Mouse (Mus musculus): ENCODE data around the gene Gm11564.
A peak's percentile ranks its signal among the peaks of the same experiment; 100 is the strongest.
"Not testable (repeated sequence)": the region's sequence is repeated elsewhere in the genome, so short reads cannot be mapped to it uniquely, and the experiment has no call there.

Gene Gm11564

GRCm38 (mm10) chr11:99815566-99815965 is at the start of gene Gm11564:
TSS of gene Gm11564 (minus strand) at chr11:99815666.
- not testable (repeated sequence) for DNase-seq (ENCODE audit: low read depth, low spot score)

DNA sequence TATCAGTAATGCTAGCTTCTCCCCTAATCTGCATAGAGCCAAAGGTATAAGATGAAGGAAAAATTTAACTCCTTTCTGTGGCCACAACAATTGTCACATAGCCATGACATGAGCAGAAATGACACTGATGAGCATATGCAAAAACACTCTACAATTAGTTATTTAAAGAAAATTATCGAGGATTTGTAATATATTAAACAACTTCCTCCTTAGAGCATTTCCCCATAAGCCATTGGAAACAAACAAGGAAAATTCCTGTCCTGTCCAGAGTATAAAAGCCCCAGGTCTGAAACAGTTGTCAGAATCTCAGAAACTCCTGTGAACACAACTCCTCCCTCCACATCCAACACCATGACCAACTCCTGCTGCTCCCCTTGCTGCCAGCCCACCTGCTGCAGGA is 48.7 kb upstream of the Gm11564 start, which contains the start of gene Gm11559:
TSS of gene Gm11559 (plus strand) at position 301 of the 400 bp plus-strand sequence.
- not testable (repeated sequence) for DNase-seq (ENCODE audit: low read depth, low spot score)

DNA sequence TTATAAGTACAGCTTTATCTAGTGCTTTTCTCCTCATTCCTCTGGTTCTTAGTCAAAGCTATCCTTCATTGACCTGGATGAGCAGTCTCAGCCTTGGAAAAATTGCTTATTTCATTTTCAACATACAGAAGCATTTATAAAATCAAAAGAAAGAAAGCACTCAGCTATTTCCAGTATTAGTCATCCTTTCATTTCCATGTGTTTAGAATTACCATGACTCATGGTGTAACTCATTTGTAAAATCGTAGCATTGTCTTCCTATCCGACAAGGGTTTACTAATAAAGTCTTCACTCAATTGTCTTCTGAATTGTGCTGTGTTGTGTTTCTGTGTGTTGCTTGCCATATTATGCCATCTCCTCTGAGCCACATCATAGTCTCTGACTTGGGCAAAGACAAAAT is 43.3 kb upstream of the Gm11564 start:
- no peak for DNase-seq (ENCODE audit: low read depth, low spot score)

- no peak for DNase-seq (ENCODE audit: low read depth, low spot score)
These were observed 42.2 kb upstream of the Gm11564 start, which contains the start of gene Gm11568 for GRCm38 (mm10) chr11:99857617-99858016. TSS of gene Gm11568 (plus strand) at chr11:99857917.

- DNase-seq (ENCODE audit: low read depth, low spot score) = peak; percentile 18
These were observed 38.7 kb upstream of the Gm11564 start for GRCm38 (mm10) chr11:99854121-99854520.

DNA sequence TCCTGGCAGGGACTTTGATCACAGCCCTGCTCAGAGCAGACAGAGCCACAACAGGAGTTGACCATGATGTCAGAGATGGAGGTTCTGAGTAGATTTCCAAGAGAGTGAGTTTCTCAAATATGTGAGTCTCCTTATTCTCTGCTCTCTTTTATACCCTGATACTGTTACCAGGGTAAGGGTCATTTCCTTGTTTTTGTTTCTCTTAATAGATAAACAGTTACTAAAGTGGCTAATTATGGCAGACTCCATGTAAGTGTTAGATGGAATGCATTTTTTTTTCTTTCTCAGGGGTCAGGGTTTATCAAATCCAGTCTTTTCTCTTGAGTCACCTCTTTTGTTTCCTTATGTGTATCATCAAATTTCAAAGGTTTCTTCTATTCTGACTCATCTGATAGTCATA is 36.0 kb upstream of the Gm11564 start, which contains the start of gene Krtap4-16:
TSS of gene Krtap4-16 (minus strand) at position 101 of the 400 bp plus-strand sequence.
- DNase-seq (ENCODE audit: low read depth, low spot score) = no peak

DNA sequence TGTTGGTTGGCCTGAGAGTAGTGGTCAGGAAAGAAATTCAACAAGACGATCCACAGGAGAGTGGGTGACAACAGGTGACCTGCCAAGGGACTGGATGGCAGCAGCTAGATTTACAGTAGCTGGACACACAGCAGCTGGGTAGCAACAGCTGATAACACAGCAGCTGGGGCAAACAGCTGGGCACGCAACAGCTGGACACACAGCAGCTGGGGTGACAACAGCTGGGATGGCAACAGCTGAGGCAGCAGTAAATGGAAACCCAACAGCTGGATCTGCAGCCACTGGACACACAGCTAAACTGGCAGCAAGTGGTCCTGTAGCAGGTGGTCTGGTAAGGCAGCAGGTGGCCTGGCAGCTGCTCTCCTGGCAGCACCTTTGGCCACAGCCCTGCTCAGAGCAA is 31.3 kb upstream of the Gm11564 start:
- no peak for DNase-seq (ENCODE audit: low read depth, low spot score)

DNA sequence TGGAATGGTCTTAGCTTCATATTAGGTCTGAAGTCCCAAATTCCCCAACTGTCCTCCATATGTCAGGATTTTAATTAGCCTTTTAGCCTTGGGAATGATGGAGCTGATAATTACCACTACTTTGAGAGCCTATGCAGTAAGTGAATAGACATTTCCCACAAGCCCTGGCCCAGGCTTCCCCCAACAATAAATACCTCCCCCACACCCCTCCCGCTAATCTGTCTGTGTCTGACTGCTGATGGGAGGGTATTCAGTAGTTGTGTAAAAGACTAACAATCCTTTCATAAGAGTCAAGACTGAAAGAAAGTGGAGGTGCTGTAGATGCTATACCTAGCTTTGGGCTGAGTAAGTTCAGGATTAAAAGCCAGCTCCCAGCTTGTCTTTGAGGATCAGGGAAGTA is 26.7 kb upstream of the Gm11564 start:
- no peak for DNase-seq (ENCODE audit: low read depth, low spot score)

DNA sequence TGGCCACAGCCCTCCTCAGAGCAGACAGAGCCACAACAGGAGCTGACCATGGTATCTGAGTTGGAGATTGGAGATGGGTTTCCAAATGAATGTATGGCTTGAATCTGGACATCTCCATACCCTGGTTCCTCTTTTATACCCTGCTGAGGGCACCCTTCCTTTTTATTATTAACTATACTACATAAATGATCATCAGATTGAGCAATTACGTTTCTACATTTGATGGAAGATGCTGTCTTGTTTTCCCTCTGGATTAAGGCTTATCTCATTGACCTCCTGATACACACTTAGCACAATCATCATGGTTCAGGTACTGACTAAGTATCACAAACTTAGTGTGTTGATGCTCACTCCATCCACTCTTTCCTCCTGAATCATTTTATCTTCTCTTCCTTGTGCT is 22.5 kb upstream of the Gm11564 start, which contains the start of gene 2300003K06Rik:
TSS of gene 2300003K06Rik (minus strand) at position 101 of the 400 bp plus-strand sequence.
- no peak for DNase-seq (ENCODE audit: low read depth, low spot score)

GRCm38 (mm10) chr11:99809792-99810191 is 5.7 kb downstream of the Gm11564 start, which contains the start of gene Krtap4-13:
TSS of gene Krtap4-13 (minus strand) at chr11:99809892.
- not testable (repeated sequence) for DNase-seq (ENCODE audit: low read depth, low spot score)

DNA sequence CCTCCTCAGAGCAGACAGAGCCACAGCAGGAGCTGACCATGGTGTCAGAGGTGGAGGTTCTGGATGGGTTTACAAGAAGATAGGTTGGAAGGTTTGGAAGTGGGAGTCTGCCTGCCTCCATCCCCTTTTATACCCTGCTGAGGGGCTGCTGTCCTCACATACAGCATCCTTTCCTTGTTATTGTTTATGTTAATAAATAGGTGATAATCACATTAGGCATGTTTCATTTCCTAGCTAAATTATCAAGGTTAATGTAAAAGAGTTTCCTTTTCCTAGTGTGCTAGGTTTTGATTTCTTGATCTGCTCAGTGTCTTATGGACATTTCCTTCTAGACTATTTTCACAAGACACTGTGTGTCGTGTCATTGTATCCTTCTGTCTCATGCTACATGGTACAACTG is 11.1 kb downstream of the Gm11564 start, which contains the start of gene Gm11554:
TSS of gene Gm11554 (minus strand) at position 101 of the 400 bp plus-strand sequence.
- not testable (repeated sequence) for DNase-seq (ENCODE audit: low read depth, low spot score)

DNA sequence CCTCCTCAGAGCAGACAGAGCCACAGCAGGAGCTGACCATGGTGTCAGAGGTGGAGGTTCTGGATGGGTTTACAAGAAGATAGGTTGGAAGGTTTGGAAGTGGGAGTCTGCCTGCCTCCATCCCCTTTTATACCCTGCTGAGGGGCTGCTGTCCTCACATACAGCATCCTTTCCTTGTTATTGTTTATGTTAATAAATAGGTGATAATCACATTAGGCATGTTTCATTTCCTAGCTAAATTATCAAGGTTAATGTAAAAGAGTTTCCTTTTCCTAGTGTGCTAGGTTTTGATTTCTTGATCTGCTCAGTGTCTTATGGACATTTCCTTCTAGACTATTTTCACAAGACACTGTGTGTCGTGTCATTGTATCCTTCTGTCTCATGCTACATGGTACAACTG is 16.6 kb downstream of the Gm11564 start, which contains the start of gene Gm11569:
TSS of gene Gm11569 (minus strand) at position 101 of the 400 bp plus-strand sequence.
- not testable (repeated sequence) for DNase-seq (ENCODE audit: low read depth, low spot score)

DNA sequence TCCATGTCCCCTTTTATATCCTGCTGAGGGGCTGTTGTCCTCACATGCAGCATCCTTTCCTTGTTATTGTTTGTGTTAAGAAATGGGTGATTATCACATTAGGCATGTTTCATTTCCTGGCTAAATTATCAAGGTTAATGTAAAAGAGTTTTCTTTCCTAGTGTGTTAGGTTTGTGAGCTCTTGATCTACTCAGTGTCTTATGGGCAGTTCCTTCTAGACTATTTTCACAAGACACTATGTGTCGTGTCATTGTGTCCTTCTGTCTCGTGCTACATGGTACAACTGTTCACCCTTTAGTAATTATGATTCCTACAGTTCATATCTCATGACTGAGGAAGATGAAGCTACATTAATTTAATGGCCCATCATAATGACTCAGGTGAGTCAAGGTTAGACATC is 22.1 kb downstream of the Gm11564 start, which contains the start of gene Gm11596:
TSS of gene Gm11596 (minus strand) at position 101 of the 400 bp plus-strand sequence.
- no peak for DNase-seq (ENCODE audit: low read depth, low spot score)

- DNase-seq (ENCODE audit: low read depth, low spot score) = not testable (repeated sequence)
These were observed 30.6 kb downstream of the Gm11564 start, which contains the start of gene Krtap4-9 for GRCm38 (mm10) chr11:99784900-99785299. TSS of gene Krtap4-9 (plus strand) at chr11:99785200.

DNA sequence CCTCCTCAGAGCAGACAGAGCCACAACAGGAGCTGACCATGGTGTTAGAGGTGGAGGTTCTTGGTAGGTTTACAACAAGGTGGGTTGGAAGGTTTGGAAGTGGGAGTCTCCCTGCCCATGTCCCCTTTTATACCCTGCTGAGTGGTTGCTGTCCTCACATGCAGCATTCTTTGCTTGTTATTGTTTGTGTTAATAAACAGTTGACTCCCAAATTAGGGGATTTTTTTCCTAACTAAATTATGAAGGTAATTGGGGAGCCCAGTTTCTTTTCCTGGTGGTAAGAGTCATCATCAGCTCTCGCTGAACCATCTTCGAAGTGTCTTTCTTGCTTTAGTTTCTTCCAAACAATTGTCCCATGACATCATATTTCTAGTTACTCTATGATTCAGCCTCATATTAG is 34.9 kb downstream of the Gm11564 start, which contains the start of gene Krtap4-8:
TSS of gene Krtap4-8 (minus strand) at position 101 of the 400 bp plus-strand sequence.
- no peak for DNase-seq (ENCODE audit: low read depth, low spot score)

- DNase-seq (ENCODE audit: low read depth, low spot score) = no peak
These were observed 37.1 kb downstream of the Gm11564 start for GRCm38 (mm10) chr11:99778401-99778800.

DNA sequence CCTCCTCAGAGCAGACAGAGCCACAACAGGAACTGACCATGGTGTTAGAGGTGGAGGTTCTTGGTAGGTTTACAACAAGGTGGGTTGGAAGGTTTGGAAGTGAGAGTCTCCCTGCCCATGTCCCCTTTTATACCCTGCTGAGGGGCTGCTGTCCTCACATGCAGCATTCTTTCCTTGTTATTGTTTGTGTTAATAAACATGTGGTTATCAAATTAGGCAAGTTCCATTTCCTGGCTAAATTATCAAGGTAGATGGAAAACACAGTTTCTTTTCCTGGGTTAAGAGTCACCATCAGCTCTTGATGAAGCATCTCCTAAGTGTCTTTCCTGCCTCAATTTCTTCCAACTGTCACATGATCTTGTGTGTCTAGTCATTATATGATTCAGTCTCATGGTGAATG is 42.7 kb downstream of the Gm11564 start, which contains the start of gene Gm11595:
TSS of gene Gm11595 (minus strand) at position 101 of the 400 bp plus-strand sequence.
- DNase-seq (ENCODE audit: low read depth, low spot score) = not testable (repeated sequence)

GRCm38 (mm10) chr11:99768410-99768809 is 47.1 kb downstream of the Gm11564 start:
- no peak for DNase-seq (ENCODE audit: low read depth, low spot score)

Measured in ZHBTc4 (cell line).